Mouse (Mus musculus) brown adipose tissue, adult 24 weeks (tissue): ENCODE data around the gene Krtcap2. TPM values are rescaled to one million over a fixed set of nuclear protein-coding genes. Genes with fewer than 3 reads are reported as not detected.

ENCODE experiments used
- H3K27ac ChIP-seq: fragments of 200-500 bp; replicated peaks from 2 replicates; pipeline ENCODE4 v1.5.1; 2012; ENCODE audit warnings: low read depth, mild to moderate bottlenecking, low read length
- H3K4me1 ChIP-seq: fragments of 200-500 bp; 2 replicates; pipeline ENCODE4 v1.6.1; 2012; ENCODE audit warnings: low read length, mixed read lengths; ENCODE audit not compliant: control insufficient read depth, insufficient read depth, insufficient read length
- H3K4me3 ChIP-seq: fragments of 200-500 bp; 2 replicates; pipeline ENCODE4 v1.5.1; 2012; ENCODE audit warnings: low read depth, mild to moderate bottlenecking, low read length, moderate library complexity; ENCODE audit not compliant: insufficient read depth
- polyA plus RNA-seq: library from polyadenylated mRNA; stranded (reverse); fragments of >200 nt; gene quantifications from 2 replicates; pipeline ENCODE4 v1.2.4, GENCODE M21; 2012; ENCODE audit not compliant: missing spikeins, insufficient read depth, insufficient read length

Krtcap2 gene
- 57.6 and 64.8 TPM in 2 replicates for polyA plus RNA-seq

- H3K4me3 ChIP-seq = peak within 1 kb of the TSS; percentile 99
- no peaks in the 10 kb centered on the region for H3K4me1 ChIP-seq
- peak within 1 kb of the TSS; percentile 91 for H3K27ac ChIP-seq
Observed at GRCm38 (mm10) chr3:89245688-89246171, at the start of gene Krtcap2. Gene Krtcap2, plus strand, starts transcription at chr3:89245966.

- peak overlapping the region; percentile 62 for H3K4me3 ChIP-seq
- no peaks in the 10 kb centered on the region for H3K4me1 ChIP-seq
- peak overlapping the region; percentile 52 for H3K27ac ChIP-seq
Observed at GRCm38 (mm10) chr3:89195979-89196877, 49.5 kb upstream of the Krtcap2 start.

GRCm38 (mm10) chr3:89199839-89200238 lies 45.9 kb upstream of the Krtcap2 start:
- H3K4me1 ChIP-seq = peaks cover 3% of the 10 kb centered on the region; the same call in 1 of the 2 replicates
- H3K4me3 ChIP-seq = no peak overlapping the region
- H3K27ac ChIP-seq = no peak overlapping the region

GRCm38 (mm10) chr3:89202253-89203141 lies 43.3 kb upstream of the Krtcap2 start, which contains the start of gene Gba:
Gene Gba, plus strand, starts transcription at chr3:89202928.
- H3K4me3 ChIP-seq = peak within 1 kb of the TSS; percentile 69
- peak within 1 kb of the TSS; percentile 36; the same call in 1 of the 2 replicates for H3K27ac ChIP-seq
- peaks cover 3% of the 10 kb centered on the region; the same call in 1 of the 2 replicates for H3K4me1 ChIP-seq

- Histone ChIP-seq H3K4me3 (peak overlapping the region; percentile 69), H3K4me1 (peaks cover 3% of the 10 kb centered on the region; the same call in 1 of the 2 replicates), H3K27ac (peak overlapping the region; percentile 36; the same call in 1 of the 2 replicates)
Observed at GRCm38 (mm10) chr3:89203142-89203514, 42.6 kb upstream of the Krtcap2 start.

GRCm38 (mm10) chr3:89206079-89206478 lies 39.7 kb upstream of the Krtcap2 start:
- H3K27ac ChIP-seq = no peak overlapping the region
- no peak overlapping the region for H3K4me3 ChIP-seq
- peaks cover 3% of the 10 kb centered on the region; the same call in 1 of the 2 replicates for H3K4me1 ChIP-seq

GRCm38 (mm10) chr3:89206695-89207094 lies 39.1 kb upstream of the Krtcap2 start:
- Histone ChIP-seq H3K27ac (no peak overlapping the region), H3K4me1 (peaks cover 3% of the 10 kb centered on the region; the same call in 1 of the 2 replicates), H3K4me3 (no peak overlapping the region)

- Histone ChIP-seq H3K4me3 (no peak overlapping the region), H3K27ac (no peak overlapping the region), H3K4me1 (peaks cover 3% of the 10 kb centered on the region; the same call in 1 of the 2 replicates)
Observed at GRCm38 (mm10) chr3:89208075-89208657, 37.6 kb upstream of the Krtcap2 start.

- Histone ChIP-seq H3K4me3 (no peak overlapping the region), H3K4me1 (no peaks in the 10 kb centered on the region), H3K27ac (no peak overlapping the region)
Observed at GRCm38 (mm10) chr3:89208736-89209135, 37.0 kb upstream of the Krtcap2 start.

- no peaks in the 10 kb centered on the region for H3K4me1 ChIP-seq
- no peak overlapping the region for H3K4me3 ChIP-seq
Observed at GRCm38 (mm10) chr3:89209731-89210130, 36.0 kb upstream of the Krtcap2 start.

GRCm38 (mm10) chr3:89210162-89210561 lies 35.6 kb upstream of the Krtcap2 start:
- no peak overlapping the region for H3K27ac ChIP-seq
- H3K4me1 ChIP-seq = no peaks in the 10 kb centered on the region

More at GRCm38 (mm10) chr3:89209731-89210130, 36.0 kb upstream of the Krtcap2 start:
- no peak overlapping the region for H3K27ac ChIP-seq

GRCm38 (mm10) chr3:89210731-89211130 lies 35.0 kb upstream of the Krtcap2 start:
- H3K4me3 ChIP-seq = no peak overlapping the region
- no peak overlapping the region for H3K27ac ChIP-seq
- H3K4me1 ChIP-seq = no peaks in the 10 kb centered on the region

More at GRCm38 (mm10) chr3:89210162-89210561, 35.6 kb upstream of the Krtcap2 start:
- H3K4me3 ChIP-seq = no peak overlapping the region

GRCm38 (mm10) chr3:89213803-89214530 lies 31.8 kb upstream of the Krtcap2 start:
- peak overlapping the region; percentile 84 for H3K27ac ChIP-seq
- H3K4me1 ChIP-seq = no peaks in the 10 kb centered on the region

More at GRCm38 (mm10) chr3:89213803-89214530, 31.8 kb upstream of the Krtcap2 start:
- peak overlapping the region; percentile 84 for H3K4me3 ChIP-seq
